Mouse (Mus musculus) C2C12 (cell line): ENCODE measurements around the gene Abcg5.

Experiments used
- CEBPB ChIP-seq: IDR thresholded peaks from one replicate; pipeline ENCODE4 v1.6.1; 2011; ENCODE audit warnings: low read depth, mild to moderate bottlenecking, control low read depth, moderate library complexity
- CTCF ChIP-seq: IDR thresholded peaks from one replicate; pipeline ENCODE4 v1.5.1; 2011; ENCODE audit not compliant: control insufficient read depth, insufficient read depth, insufficient read length
- FOSL1 ChIP-seq: IDR thresholded peaks from one replicate; pipeline ENCODE4 v1.8.0; 2011; ENCODE audit warnings: mild to moderate bottlenecking, low read length; ENCODE audit not compliant: poor library complexity, insufficient read depth, severe bottlenecking
- MAX ChIP-seq: IDR thresholded peaks from one replicate; pipeline ENCODE4 v1.6.1; 2011; ENCODE audit warnings: mild to moderate bottlenecking, control low read depth
- MYOG ChIP-seq: IDR thresholded peaks from one replicate; pipeline ENCODE4 v1.6.1; 2011; ENCODE audit not compliant: control insufficient read depth, insufficient read length; ENCODE audit errors: extremely low read depth
- USF1 ChIP-seq: IDR thresholded peaks from one replicate; pipeline ENCODE4 v1.6.1; 2011; ENCODE audit warnings: low read depth, mild to moderate bottlenecking, control low read depth, moderate library complexity

GRCm38 (mm10) chr17:84645894-84646293 is 36.9 kb downstream of the Abcg5 start:
- TF ChIP-seq FOSL1 (no peak), CTCF (no peak), MAX (no peak), USF1 (no peak), MYOG (no peak), CEBPB (no peak)
